Mouse (Mus musculus) hindbrain, embryonic 12.5 days (tissue): ENCODE measurements around the gene Inmt. TPM values are rescaled to one million over a fixed set of nuclear protein-coding genes. Genes with fewer than 3 reads are reported as not detected.

ENCODE experiments used
- polyA plus RNA-seq: library from polyadenylated mRNA; unstranded; fragments of >200 nt; fragmentation: Nextera tagmentation; extraction: Ambion mirVana; gene quantifications from 2 replicates; pipeline ENCODE4 v1.2.1, GENCODE M21; 2016

Inmt gene
- polyA plus RNA-seq, 1 experiment from 2014 or later: not detected

Other genes with a start within 250 kb of the Inmt start
- gene Nod1, start 202.4 kb downstream of the Inmt start, polyA plus RNA-seq: 4.8 and 5.1 TPM in 2 replicates
- gene Ggct, start 182.1 kb downstream of the Inmt start, polyA plus RNA-seq: 12.2 and 17.9 TPM in 2 replicates
- gene Gars, start 137.0 kb downstream of the Inmt start, polyA plus RNA-seq: 188 and 189 TPM in 2 replicates
- gene Crhr2, start 42.0 kb downstream of the Inmt start, polyA plus RNA-seq: 0.40 and 0.50 TPM in 2 replicates
- 11.2 and 13.9 TPM in 2 replicates for gene Mindy4, start 28.3 kb upstream of the Inmt start, polyA plus RNA-seq
- gene Aqp1, start 161.4 kb upstream of the Inmt start, polyA plus RNA-seq: 11.9 and 12.7 TPM in 2 replicates
- gene Ghrhr, start 201.3 kb upstream of the Inmt start, polyA plus RNA-seq: not detected in 2 replicates